Mouse (Mus musculus) heart, embryonic 15.5 days (tissue): Measurements from ENCODE around the gene Tpsb2. TPM values are rescaled to one million over a fixed set of nuclear protein-coding genes. Genes with fewer than 3 reads are reported as not detected.

Source experiments
- ATAC-seq: fragments of 200-750 bp; cut with Nextera tagmentation; replicated peaks from 2 replicates; pipeline ENCODE4 v1.8.0; 2017; ENCODE audit warnings: low read depth, moderate TSS enrichment; ENCODE audit not compliant: insufficient number of reproducible peaks, insufficient read depth, low FRiP score
- H3K27ac ChIP-seq: fragments of 300-500 bp; sonication (generic); 2 replicates; pipeline ENCODE4 v1.5.1; 2015; ENCODE audit warnings: mild to moderate bottlenecking, inconsistent platforms
- H3K27me3 ChIP-seq: fragments of 300-500 bp; sonication (generic); 2 replicates; pipeline ENCODE4 v1.6.1; 2015; ENCODE audit warnings: inconsistent platforms
- H3K36me3 ChIP-seq: fragments of 300-500 bp; sonication (generic); 2 replicates; pipeline ENCODE4 v1.6.1; 2015; ENCODE audit warnings: mild to moderate bottlenecking, inconsistent platforms
- H3K4me1 ChIP-seq: fragments of 300-500 bp; sonication (generic); replicated peaks from 2 replicates; pipeline ENCODE4 v1.6.1; 2015; ENCODE audit warnings: inconsistent platforms
- H3K4me2 ChIP-seq: fragments of 300-500 bp; sonication (generic); 2 replicates; pipeline ENCODE4 v1.6.1; 2015; ENCODE audit warnings: inconsistent platforms, mild to moderate bottlenecking, moderate library complexity
- H3K4me3 ChIP-seq: fragments of 300-500 bp; sonication (generic); 2 replicates; pipeline ENCODE4 v1.5.1; 2015; ENCODE audit warnings: mild to moderate bottlenecking, inconsistent platforms
- H3K9ac ChIP-seq: fragments of 300-500 bp; sonication (generic); 2 replicates; pipeline ENCODE4 v1.6.1; 2015; ENCODE audit warnings: mild to moderate bottlenecking, inconsistent platforms
- H3K9me3 ChIP-seq: fragments of 300-500 bp; sonication (generic); replicated peaks from 2 replicates; pipeline ENCODE4 v1.6.1; 2016; ENCODE audit warnings: inconsistent platforms
- WGBS: fragments of 180-500 bp; shearing (Covaris S2); methylation state at CpG from one replicate; pipeline ENCODE4 v1.1.7; 2015; ENCODE audit warnings: mixed read lengths; 5-methylcytosine and 5-hydroxymethylcytosine counted together
- polyA plus RNA-seq: library from polyadenylated mRNA; unstranded; fragments of >200 nt; fragmentation: Nextera tagmentation; extraction: Ambion mirVana; gene quantifications from 2 replicates; pipeline ENCODE4 v1.2.1, GENCODE M21; 2015

The Tpsb2 gene
- polyA plus RNA-seq, 1 experiment from 2014 or later = 8.5 TPM

GRCm38 (mm10) chr17:25368973-25369372 is 2.9 kb downstream of the Tpsb2 start, which contains the start of gene Tpsg1:
TSS of gene Tpsg1 (plus strand) at chr17:25369273.
- WGBS = 67% methylated on average over 3 of the region's 3 CpGs
- no peaks in the 10 kb centered on the region for H3K36me3 ChIP-seq
- no peak within 1 kb of the TSS for H3K4me3 ChIP-seq
- H3K27ac ChIP-seq = no peak within 1 kb of the TSS
- no peak within 1 kb of the TSS for H3K9ac ChIP-seq
- peaks cover 6% of the 10 kb centered on the region for H3K27me3 ChIP-seq
- H3K4me1 ChIP-seq = 0 out of 2 replicates have a peak, but pooled peaks cover 3% of the 10 kb centered on the region
- H3K9me3 ChIP-seq = no peaks in the 10 kb centered on the region
- no peak for ATAC-seq
- H3K4me2 ChIP-seq = no peak within 1 kb of the TSS

GRCm38 (mm10) chr17:25372491-25372890 is 6.4 kb downstream of the Tpsb2 start:
- Histone ChIP-seq H3K4me2 (no peak overlapping the region), H3K27me3 (peaks cover 3% of the 10 kb centered on the region; the same call in 1 of the 2 replicates), H3K9ac (no peak overlapping the region), H3K27ac (no peak overlapping the region), H3K4me3 (no peak overlapping the region), H3K36me3 (peaks cover 8% of the 10 kb centered on the region; the same call in 1 of the 2 replicates), H3K4me1 (0 out of 2 replicates have a peak, but pooled peaks cover 3% of the 10 kb centered on the region), H3K9me3 (no peaks in the 10 kb centered on the region)
- ATAC-seq = no peak
- 70% methylated on average over 8 of the region's 8 CpGs for WGBS

DNA sequence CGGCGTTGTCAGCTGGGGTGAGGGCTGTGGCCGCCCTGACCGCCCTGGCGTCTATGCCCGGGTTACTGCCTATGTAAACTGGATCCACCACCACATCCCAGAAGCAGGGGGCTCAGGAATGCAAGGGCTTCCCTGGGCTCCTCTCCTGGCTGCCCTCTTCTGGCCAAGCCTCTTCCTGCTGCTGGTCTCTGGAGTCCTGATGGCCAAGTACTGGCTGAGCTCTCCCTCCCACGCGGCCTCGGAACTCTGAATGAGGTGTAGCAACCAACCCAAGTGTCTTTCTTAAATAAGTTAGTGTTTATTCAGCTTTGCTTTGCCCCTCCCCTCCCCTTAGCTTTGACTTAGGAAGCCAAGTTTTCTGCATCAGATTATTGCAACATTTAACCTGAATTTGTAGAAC is 7.9 kb downstream of the Tpsb2 start:
- no peak for ATAC-seq

DNA sequence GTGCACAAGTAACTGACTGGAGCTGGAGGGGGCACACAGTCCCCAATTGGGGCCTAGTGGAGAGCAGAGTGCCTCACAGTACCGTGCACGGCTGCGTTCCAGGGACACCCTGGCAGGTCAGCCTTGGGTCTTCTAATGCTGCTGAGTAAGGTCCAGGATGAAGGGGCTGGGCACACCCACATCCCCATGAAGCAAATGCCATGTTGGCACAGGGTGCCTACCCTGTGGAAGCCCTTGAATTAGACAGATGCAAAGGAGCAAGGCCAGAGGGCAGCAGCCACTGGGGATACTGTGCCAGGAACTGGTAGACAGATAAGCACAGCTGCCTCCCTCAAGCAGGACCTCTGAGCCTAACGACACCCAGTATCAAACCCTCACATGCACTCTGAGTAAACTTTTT is 28.4 kb downstream of the Tpsb2 start:
- Histone ChIP-seq H3K27me3 (no peaks in the 10 kb centered on the region), H3K36me3 (peaks cover 9% of the 10 kb centered on the region; the same call in 1 of the 2 replicates), H3K9ac (no peak overlapping the region), H3K4me3 (no peak overlapping the region), H3K9me3 (no peaks in the 10 kb centered on the region), H3K4me1 (peaks cover 7% of the 10 kb centered on the region), H3K27ac (no peak overlapping the region), H3K4me2 (no peak overlapping the region)
- WGBS = 80% methylated on average over 4 of the region's 4 CpGs
- no peak for ATAC-seq

More for the DNA sequence above, 7.9 kb downstream of the Tpsb2 start:
- Histone ChIP-seq H3K27ac (no peak overlapping the region), H3K4me1 (0 out of 2 replicates have a peak, but pooled peaks cover 3% of the 10 kb centered on the region), H3K9ac (no peak overlapping the region), H3K27me3 (no peaks in the 10 kb centered on the region; the same call in 1 of the 2 replicates), H3K4me3 (no peak overlapping the region), H3K4me2 (no peak overlapping the region), H3K36me3 (peaks cover 8% of the 10 kb centered on the region; the same call in 1 of the 2 replicates), H3K9me3 (no peaks in the 10 kb centered on the region)
- 42% methylated on average over 9 of the region's 9 CpGs for WGBS

- ATAC-seq = no peak
- 0 out of 2 replicates have a peak, but pooled peaks cover 2% of the 10 kb centered on the region for H3K27me3 ChIP-seq
- no peaks in the 10 kb centered on the region for H3K9me3 ChIP-seq
- H3K9ac ChIP-seq = no peak overlapping the region
- H3K4me1 ChIP-seq = peaks cover 7% of the 10 kb centered on the region
- no peak overlapping the region for H3K27ac ChIP-seq
- no peak overlapping the region for H3K4me3 ChIP-seq
- no peaks in the 10 kb centered on the region; the same call in 1 of the 2 replicates for H3K36me3 ChIP-seq
- H3K4me2 ChIP-seq = no peak overlapping the region
- 38% methylated on average over 14 of the region's 14 CpGs for WGBS
Observed at GRCm38 (mm10) chr17:25397804-25398519, 31.9 kb downstream of the Tpsb2 start.

- Histone ChIP-seq H3K36me3 (no peaks in the 10 kb centered on the region; the same call in 1 of the 2 replicates), H3K27me3 (0 out of 2 replicates have a peak, but pooled peaks cover 2% of the 10 kb centered on the region), H3K9me3 (no peaks in the 10 kb centered on the region), H3K27ac (no peak overlapping the region), H3K9ac (no peak overlapping the region), H3K4me2 (no peak overlapping the region), H3K4me1 (peaks cover 7% of the 10 kb centered on the region), H3K4me3 (no peak overlapping the region)
- no peak for ATAC-seq
- 62% methylated on average over 13 of the region's 13 CpGs for WGBS
Observed at GRCm38 (mm10) chr17:25398520-25398838, 32.4 kb downstream of the Tpsb2 start.

GRCm38 (mm10) chr17:25400443-25400842 is 34.3 kb downstream of the Tpsb2 start:
- Histone ChIP-seq H3K9ac (no peak overlapping the region), H3K27ac (no peak overlapping the region), H3K4me1 (peaks cover 19% of the 10 kb centered on the region), H3K4me2 (no peak overlapping the region), H3K36me3 (no peaks in the 10 kb centered on the region), H3K27me3 (0 out of 2 replicates have a peak, but pooled peaks cover 2% of the 10 kb centered on the region), H3K4me3 (no peak overlapping the region), H3K9me3 (no peaks in the 10 kb centered on the region)
- WGBS = 8% methylated on average over 7 of the region's 7 CpGs
- no peak for ATAC-seq

- H3K4me3 ChIP-seq = no peak overlapping the region
- H3K9me3 ChIP-seq = no peaks in the 10 kb centered on the region
- peaks cover 29% of the 10 kb centered on the region for H3K4me1 ChIP-seq
- H3K27ac ChIP-seq = no peak overlapping the region
- 65% methylated on average over 4 of the region's 4 CpGs for WGBS
- H3K36me3 ChIP-seq = no peaks in the 10 kb centered on the region
- 0 out of 2 replicates have a peak, but pooled peaks cover 2% of the 10 kb centered on the region for H3K27me3 ChIP-seq
- no peak overlapping the region for H3K9ac ChIP-seq
- no peak for ATAC-seq
- H3K4me2 ChIP-seq = no peak overlapping the region
Observed at GRCm38 (mm10) chr17:25401491-25401890, 35.4 kb downstream of the Tpsb2 start.

- no peak overlapping the region for H3K27ac ChIP-seq
- H3K9me3 ChIP-seq = no peaks in the 10 kb centered on the region
- H3K4me2 ChIP-seq = no peak overlapping the region
- H3K36me3 ChIP-seq = no peaks in the 10 kb centered on the region
- H3K4me1 ChIP-seq = peaks cover 36% of the 10 kb centered on the region
- no peak overlapping the region for H3K4me3 ChIP-seq
- 83% methylated on average over 13 of the region's 13 CpGs for WGBS
- 0 out of 2 replicates have a peak, but pooled peaks cover 2% of the 10 kb centered on the region for H3K27me3 ChIP-seq
- H3K9ac ChIP-seq = no peak overlapping the region
- no peak for ATAC-seq
Observed at GRCm38 (mm10) chr17:25402224-25402623, 36.1 kb downstream of the Tpsb2 start.

GRCm38 (mm10) chr17:25404190-25404589 is 38.1 kb downstream of the Tpsb2 start:
- Histone ChIP-seq H3K27me3 (0 out of 2 replicates have a peak, but pooled peaks cover 2% of the 10 kb centered on the region), H3K4me3 (no peak overlapping the region), H3K9me3 (no peaks in the 10 kb centered on the region), H3K27ac (no peak overlapping the region), H3K4me1 (peaks cover 45% of the 10 kb centered on the region), H3K9ac (no peak overlapping the region; the same call in 1 of the 2 replicates), H3K36me3 (no peaks in the 10 kb centered on the region), H3K4me2 (no peak overlapping the region)
- no peak for ATAC-seq
- 54% methylated on average over 3 of the region's 3 CpGs for WGBS

- Histone ChIP-seq H3K4me3 (no peak overlapping the region), H3K36me3 (no peaks in the 10 kb centered on the region), H3K27me3 (no peaks in the 10 kb centered on the region), H3K27ac (peak overlapping the region; percentile 48), H3K9me3 (no peaks in the 10 kb centered on the region), H3K4me2 (no peak overlapping the region), H3K9ac (0 out of 2 replicates have a peak overlapping the region, but pooled peaks have one; percentile 5), H3K4me1 (peaks cover 56% of the 10 kb centered on the region)
- WGBS = 7% methylated on average over 9 of the region's 10 CpGs
- ATAC-seq = peak; percentile 25
Observed at GRCm38 (mm10) chr17:25405224-25405895, 39.3 kb downstream of the Tpsb2 start.
